Mouse (Mus musculus) heart, embryonic 15.5 days (tissue): ENCODE data around the gene Sox8. TPM values are rescaled to one million over a fixed set of nuclear protein-coding genes. Genes with fewer than 3 reads are reported as not detected.

Experiments used
- ATAC-seq: fragments of 200-750 bp; cut with Nextera tagmentation; replicated peaks from 2 replicates; pipeline ENCODE4 v1.8.0; 2017; ENCODE audit warnings: low read depth, moderate TSS enrichment; ENCODE audit not compliant: insufficient number of reproducible peaks, insufficient read depth, low FRiP score
- H3K27ac ChIP-seq: fragments of 300-500 bp; sonication (generic); 2 replicates; pipeline ENCODE4 v1.5.1; 2015; ENCODE audit warnings: mild to moderate bottlenecking, inconsistent platforms
- H3K27me3 ChIP-seq: fragments of 300-500 bp; sonication (generic); 2 replicates; pipeline ENCODE4 v1.6.1; 2015; ENCODE audit warnings: inconsistent platforms
- H3K36me3 ChIP-seq: fragments of 300-500 bp; sonication (generic); 2 replicates; pipeline ENCODE4 v1.6.1; 2015; ENCODE audit warnings: mild to moderate bottlenecking, inconsistent platforms
- H3K4me1 ChIP-seq: fragments of 300-500 bp; sonication (generic); replicated peaks from 2 replicates; pipeline ENCODE4 v1.6.1; 2015; ENCODE audit warnings: inconsistent platforms
- H3K4me2 ChIP-seq: fragments of 300-500 bp; sonication (generic); 2 replicates; pipeline ENCODE4 v1.6.1; 2015; ENCODE audit warnings: inconsistent platforms, mild to moderate bottlenecking, moderate library complexity
- H3K4me3 ChIP-seq: fragments of 300-500 bp; sonication (generic); 2 replicates; pipeline ENCODE4 v1.5.1; 2015; ENCODE audit warnings: mild to moderate bottlenecking, inconsistent platforms
- H3K9ac ChIP-seq: fragments of 300-500 bp; sonication (generic); 2 replicates; pipeline ENCODE4 v1.6.1; 2015; ENCODE audit warnings: mild to moderate bottlenecking, inconsistent platforms
- H3K9me3 ChIP-seq: fragments of 300-500 bp; sonication (generic); replicated peaks from 2 replicates; pipeline ENCODE4 v1.6.1; 2016; ENCODE audit warnings: inconsistent platforms
- WGBS: fragments of 180-500 bp; shearing (Covaris S2); methylation state at CpG from one replicate; pipeline ENCODE4 v1.1.7; 2015; ENCODE audit warnings: mixed read lengths; 5-methylcytosine and 5-hydroxymethylcytosine counted together
- polyA plus RNA-seq: library from polyadenylated mRNA; unstranded; fragments of >200 nt; fragmentation: Nextera tagmentation; extraction: Ambion mirVana; gene quantifications from 2 replicates; pipeline ENCODE4 v1.2.1, GENCODE M21; 2015

Sox8 gene
- polyA plus RNA-seq, 1 experiment from 2014 or later, result 0.73 TPM

GRCm38 (mm10) chr17:25579332-25580047 is 9.0 kb upstream of the Sox8 start:
- no peaks in the 10 kb centered on the region for H3K27me3 ChIP-seq
- peak; percentile 3; the same call in 1 of the 2 replicates for ATAC-seq
- peak overlapping the region; percentile 83 for H3K27ac ChIP-seq
- H3K9me3 ChIP-seq, result no peaks in the 10 kb centered on the region
- peak overlapping the region; percentile 86 for H3K4me2 ChIP-seq
- peaks cover 42% of the 10 kb centered on the region for H3K4me1 ChIP-seq
- H3K36me3 ChIP-seq, result no peaks in the 10 kb centered on the region; the same call in 1 of the 2 replicates
- peak overlapping the region; percentile 71 for H3K4me3 ChIP-seq
- WGBS, result 7% methylated on average over 21 of the region's 21 CpGs
- peak overlapping the region; percentile 78 for H3K9ac ChIP-seq

- peaks cover 42% of the 10 kb centered on the region for H3K4me1 ChIP-seq
- under 1% methylated on average over 31 of the region's 31 CpGs for WGBS
- peak within 1 kb of the TSS; percentile 83 for H3K27ac ChIP-seq
- peak within 1 kb of the TSS; percentile 78 for H3K9ac ChIP-seq
- peak within 1 kb of the TSS; percentile 86 for H3K4me2 ChIP-seq
- peak within 1 kb of the TSS; percentile 71 for H3K4me3 ChIP-seq
- H3K9me3 ChIP-seq, result no peaks in the 10 kb centered on the region
- no peaks in the 10 kb centered on the region for H3K36me3 ChIP-seq
- ATAC-seq, result peak; percentile 95
- H3K27me3 ChIP-seq, result no peaks in the 10 kb centered on the region
Measured at GRCm38 (mm10) chr17:25578920-25579319, 8.4 kb upstream of the Sox8 start, which contains the start of gene Lmf1. TSS of gene Lmf1 (plus strand) at chr17:25579085.

GRCm38 (mm10) chr17:25577702-25578101 is 7.2 kb upstream of the Sox8 start:
- ATAC-seq, result no peak
- no peaks in the 10 kb centered on the region for H3K27me3 ChIP-seq
- H3K4me3 ChIP-seq, result no peak overlapping the region
- no peak overlapping the region for H3K4me2 ChIP-seq
- H3K4me1 ChIP-seq, result peaks cover 37% of the 10 kb centered on the region
- H3K36me3 ChIP-seq, result no peaks in the 10 kb centered on the region
- H3K9ac ChIP-seq, result no peak overlapping the region
- WGBS, result 74% methylated on average over 2 of the region's 2 CpGs
- H3K9me3 ChIP-seq, result no peaks in the 10 kb centered on the region
- H3K27ac ChIP-seq, result no peak overlapping the region

GRCm38 (mm10) chr17:25577263-25577662 is 6.8 kb upstream of the Sox8 start:
- no peak overlapping the region for H3K9ac ChIP-seq
- H3K27ac ChIP-seq, result no peak overlapping the region
- WGBS, result 73% methylated on average over 6 of the region's 6 CpGs
- H3K4me1 ChIP-seq, result peaks cover 33% of the 10 kb centered on the region
- H3K4me2 ChIP-seq, result no peak overlapping the region
- no peaks in the 10 kb centered on the region for H3K27me3 ChIP-seq
- H3K9me3 ChIP-seq, result no peaks in the 10 kb centered on the region
- ATAC-seq, result no peak
- H3K36me3 ChIP-seq, result no peaks in the 10 kb centered on the region
- H3K4me3 ChIP-seq, result no peak overlapping the region

- 68% methylated on average over 2 of the region's 2 CpGs for WGBS
- H3K9ac ChIP-seq, result no peak overlapping the region
- H3K4me1 ChIP-seq, result peaks cover 34% of the 10 kb centered on the region
- no peak for ATAC-seq
- peaks cover 5% of the 10 kb centered on the region; the same call in 1 of the 2 replicates for H3K27me3 ChIP-seq
- no peaks in the 10 kb centered on the region for H3K9me3 ChIP-seq
- no peak overlapping the region for H3K4me3 ChIP-seq
- H3K27ac ChIP-seq, result peak overlapping the region; percentile 85
- H3K36me3 ChIP-seq, result no peaks in the 10 kb centered on the region
- H3K4me2 ChIP-seq, result 0 out of 2 replicates have a peak overlapping the region, but pooled peaks have one; percentile 23
Measured at GRCm38 (mm10) chr17:25576034-25576433, 5.5 kb upstream of the Sox8 start.

- Histone ChIP-seq H3K4me2 (peak overlapping the region; percentile 23; the same call in 1 of the 2 replicates), H3K4me1 (peaks cover 39% of the 10 kb centered on the region)
Measured at GRCm38 (mm10) chr17:25575208-25575971, 4.9 kb upstream of the Sox8 start.

GRCm38 (mm10) chr17:25571453-25571820 is 951 bp upstream of the Sox8 start:
- ATAC-seq, result no peak
- Histone ChIP-seq H3K9me3 (no peaks in the 10 kb centered on the region), H3K4me2 (peak overlapping the region; percentile 96), H3K27ac (no peak overlapping the region), H3K36me3 (no peaks in the 10 kb centered on the region), H3K27me3 (peaks cover 45% of the 10 kb centered on the region), H3K4me3 (peak overlapping the region; percentile 60), H3K9ac (peak overlapping the region; percentile 55), H3K4me1 (peaks cover 39% of the 10 kb centered on the region)
- 14% methylated on average over 8 of the region's 8 CpGs for WGBS

More at GRCm38 (mm10) chr17:25575208-25575971, 4.9 kb upstream of the Sox8 start:
- Histone ChIP-seq H3K9me3 (no peaks in the 10 kb centered on the region), H3K27ac (peak overlapping the region; percentile 85), H3K9ac (no peak overlapping the region; the same call in 1 of the 2 replicates), H3K27me3 (peaks cover 9% of the 10 kb centered on the region), H3K4me3 (no peak overlapping the region), H3K36me3 (no peaks in the 10 kb centered on the region)
- WGBS, result 42% methylated on average over 12 of the region's 12 CpGs
- ATAC-seq, result peak; percentile 62

GRCm38 (mm10) chr17:25569833-25570647 is 446 bp downstream of the Sox8 start:
- no peaks in the 10 kb centered on the region for H3K9me3 ChIP-seq
- H3K36me3 ChIP-seq, result no peaks in the 10 kb centered on the region
- WGBS, result 6% methylated on average over 54 of the region's 54 CpGs
- H3K27ac ChIP-seq, result no peak overlapping the region
- peak overlapping the region; percentile 60 for H3K4me3 ChIP-seq
- ATAC-seq, result peak; percentile 12
- peak overlapping the region; percentile 96 for H3K4me2 ChIP-seq
- peaks cover 45% of the 10 kb centered on the region for H3K27me3 ChIP-seq
- H3K9ac ChIP-seq, result peak overlapping the region; percentile 55
- peaks cover 35% of the 10 kb centered on the region for H3K4me1 ChIP-seq

GRCm38 (mm10) chr17:25568880-25569279 is 1.6 kb downstream of the Sox8 start:
- H3K36me3 ChIP-seq, result no peaks in the 10 kb centered on the region
- H3K4me1 ChIP-seq, result peaks cover 36% of the 10 kb centered on the region
- no peak overlapping the region for H3K27ac ChIP-seq
- peaks cover 45% of the 10 kb centered on the region for H3K27me3 ChIP-seq
- 82% methylated on average over 11 of the region's 11 CpGs for WGBS
- H3K4me3 ChIP-seq, result no peak overlapping the region
- no peaks in the 10 kb centered on the region for H3K9me3 ChIP-seq
- H3K9ac ChIP-seq, result no peak overlapping the region
- H3K4me2 ChIP-seq, result no peak overlapping the region
- ATAC-seq, result no peak

- Histone ChIP-seq H3K4me1 (peaks cover 39% of the 10 kb centered on the region), H3K4me3 (no peak overlapping the region), H3K9me3 (no peaks in the 10 kb centered on the region), H3K36me3 (no peaks in the 10 kb centered on the region), H3K4me2 (no peak overlapping the region), H3K27me3 (peaks cover 45% of the 10 kb centered on the region), H3K9ac (no peak overlapping the region), H3K27ac (no peak overlapping the region)
- WGBS, result 40% methylated on average over 10 of the region's 10 CpGs
- ATAC-seq, result no peak
Measured at GRCm38 (mm10) chr17:25568206-25568605, 2.3 kb downstream of the Sox8 start.

GRCm38 (mm10) chr17:25567745-25568144 is 2.7 kb downstream of the Sox8 start:
- peaks cover 42% of the 10 kb centered on the region for H3K4me1 ChIP-seq
- H3K27ac ChIP-seq, result no peak overlapping the region
- peaks cover 45% of the 10 kb centered on the region for H3K27me3 ChIP-seq
- 21% methylated on average over 14 of the region's 14 CpGs for WGBS
- H3K36me3 ChIP-seq, result no peaks in the 10 kb centered on the region
- H3K9me3 ChIP-seq, result no peaks in the 10 kb centered on the region
- no peak overlapping the region for H3K4me2 ChIP-seq
- H3K4me3 ChIP-seq, result no peak overlapping the region
- no peak for ATAC-seq
- H3K9ac ChIP-seq, result no peak overlapping the region
